Mouse (Mus musculus): ENCODE measurements around the gene Chst15.

DNA sequence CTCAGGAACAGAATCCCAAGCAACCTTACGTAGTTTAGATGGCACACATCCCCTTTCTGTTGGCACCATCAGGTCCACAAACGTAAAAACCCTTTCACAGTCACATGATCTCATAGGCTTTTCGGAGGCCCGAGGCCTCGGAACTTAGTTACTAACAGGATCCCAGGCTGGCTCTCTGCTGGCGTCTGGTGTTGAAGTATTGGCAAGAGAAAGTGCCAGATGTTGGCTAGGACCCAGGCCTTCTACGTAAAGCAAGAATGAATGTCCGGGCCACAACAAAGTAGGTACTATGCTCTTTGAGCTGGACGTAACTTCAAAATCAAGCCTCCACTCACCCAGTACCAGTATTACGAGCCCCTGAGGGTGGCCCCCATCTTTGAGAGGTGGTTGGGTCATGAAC is 103.0 kb downstream of the Chst15 start:
- TF ChIP-seq CTCF (conservative IDR thresholded peaks at IDR 0.05; ENCODE audit: low read length) (no peak), POU5F1 (IDR thresholded peaks at IDR 0.05; ENCODE audit: borderline replicate concordance, low read length) (no peak)

Data from E14TG2a.4 (cell line).